Mouse (Mus musculus): ENCODE measurements around the gene Smim12.

Smim12 gene

DNA sequence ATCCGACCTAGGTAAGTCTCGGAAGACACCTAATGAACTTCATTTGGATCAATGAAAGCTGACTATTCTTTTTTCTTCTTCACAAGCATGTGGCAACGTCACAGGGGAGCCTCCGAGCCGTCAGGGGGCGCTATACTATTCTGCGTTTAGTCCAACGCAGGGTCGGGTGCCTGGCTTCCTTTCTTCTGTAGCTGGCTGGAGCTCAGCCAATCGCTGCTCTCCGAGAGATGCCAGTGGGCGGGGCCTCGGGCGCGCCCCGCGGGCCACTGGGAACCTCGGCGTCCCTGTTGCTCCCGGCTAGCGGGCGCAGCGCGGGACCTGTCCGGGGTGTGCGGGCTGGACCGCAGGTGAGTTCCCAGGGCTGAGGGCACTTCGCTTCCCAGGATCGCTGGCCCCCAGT, at the start of gene Smim12:
Smim12 (plus strand) TSS at position 233 of the 400 bp plus-strand sequence.
- peak; percentile 97 for DNase-seq (ENCODE audit: low read depth, low spot score)

DNA sequence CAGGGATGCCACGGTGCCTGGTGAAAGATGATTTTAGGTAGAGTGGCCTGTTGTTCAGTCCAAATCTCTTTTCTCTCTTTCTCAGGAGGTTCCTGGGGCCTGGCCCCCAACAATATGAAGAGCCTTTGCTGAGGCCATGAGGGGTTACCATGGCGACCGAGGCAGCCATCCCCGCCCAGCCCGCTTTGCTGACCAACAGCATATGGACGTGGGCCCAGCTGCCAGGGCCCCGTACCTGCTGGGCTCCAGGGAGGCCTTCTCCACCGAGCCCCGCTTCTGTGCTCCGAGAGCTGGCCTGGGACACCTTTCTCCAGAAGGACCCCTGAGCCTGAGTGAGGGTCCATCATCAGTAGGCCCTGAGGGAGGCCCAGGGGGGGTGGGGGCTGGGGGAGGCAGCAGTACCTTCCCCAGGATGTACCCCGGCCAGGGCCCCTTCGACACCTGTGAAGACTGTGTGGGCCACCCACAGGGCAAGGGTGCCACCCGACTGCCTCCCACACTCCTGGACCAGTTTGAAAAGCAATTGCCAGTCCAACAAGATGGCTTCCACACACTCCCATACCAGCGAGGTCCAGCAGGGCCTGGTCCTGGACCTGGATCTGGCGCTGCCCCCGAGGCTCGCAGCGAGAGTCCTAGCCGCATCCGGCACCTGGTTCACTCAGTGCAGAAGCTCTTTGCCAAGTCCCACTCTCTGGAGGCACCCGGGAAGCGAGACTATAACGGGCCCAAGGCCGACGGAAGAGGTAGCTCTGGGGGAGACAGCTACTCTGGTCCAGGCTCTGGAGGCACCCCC, 48.9 kb upstream of the Smim12 start:
- DNase-seq (ENCODE audit: low read depth, low spot score), result no peak

DNA sequence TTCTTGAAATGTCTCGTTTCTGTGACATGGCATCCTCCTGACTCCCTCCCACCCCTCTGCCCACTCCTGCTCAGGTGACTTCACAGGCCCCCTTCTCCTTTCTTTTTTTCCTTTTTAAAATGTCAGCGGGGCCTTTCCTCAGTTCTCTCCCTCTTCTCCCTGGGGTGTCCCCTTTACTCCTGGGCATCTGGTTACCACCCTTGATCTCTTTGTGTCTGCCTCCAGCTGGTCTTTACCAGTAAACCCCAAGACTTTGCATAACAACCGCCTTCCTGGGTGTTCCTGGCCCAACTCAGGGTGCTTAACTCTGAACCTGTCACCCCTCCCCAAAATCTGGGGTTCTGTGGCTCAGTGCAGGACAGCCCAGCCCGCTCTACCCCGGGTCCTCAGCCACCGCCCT, 45.0 kb upstream of the Smim12 start:
- no peak for DNase-seq (ENCODE audit: low read depth, low spot score)

DNA sequence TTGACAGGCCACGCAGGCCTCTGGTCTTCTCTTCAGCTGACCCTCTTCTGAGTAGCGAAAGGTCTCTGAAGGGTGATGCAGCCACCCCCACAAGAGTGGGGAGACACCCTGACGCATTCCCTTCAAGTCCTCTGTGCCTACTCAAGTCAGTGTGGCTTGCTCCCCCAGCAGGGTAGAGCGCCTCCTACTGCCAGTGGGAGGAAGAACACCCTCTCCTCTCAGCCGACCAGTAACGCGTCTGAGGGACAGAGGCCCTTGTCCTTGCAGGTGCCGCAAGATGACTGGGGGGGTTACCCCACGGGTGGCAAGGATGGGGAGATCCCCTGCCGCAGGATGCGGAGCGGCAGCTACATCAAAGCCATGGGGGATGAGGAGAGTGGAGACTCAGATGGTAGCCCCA, 44.2 kb upstream of the Smim12 start:
- DNase-seq (ENCODE audit: low read depth, low spot score), result peak; percentile 29

DNA sequence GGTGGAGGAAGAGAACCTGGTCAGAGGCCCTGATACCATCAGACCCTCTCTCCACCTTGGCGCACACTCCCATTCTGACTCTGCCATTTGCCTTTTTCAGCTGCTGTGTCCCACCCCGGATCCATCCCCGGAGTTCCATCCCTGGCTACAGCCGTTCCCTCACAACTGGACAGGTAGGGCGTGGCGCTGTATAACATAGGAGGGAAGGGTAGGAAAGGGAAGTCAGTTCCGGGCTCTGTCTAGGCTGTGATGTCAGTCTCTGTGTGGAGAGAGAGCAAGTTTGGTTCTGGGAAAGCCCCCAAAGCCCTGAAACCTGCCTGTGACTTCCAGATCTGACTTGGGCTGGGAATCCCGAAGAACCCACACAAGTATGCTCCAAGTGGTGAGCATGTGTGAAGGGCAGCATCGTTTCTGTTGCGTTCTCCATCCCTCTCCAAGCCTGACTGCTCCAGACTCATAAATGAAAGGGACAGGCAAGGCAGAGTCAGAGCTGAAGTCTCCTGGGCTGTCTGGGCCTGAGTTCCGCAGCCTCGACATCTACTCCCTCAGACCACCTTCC, 43.3 kb upstream of the Smim12 start:
- DNase-seq (ENCODE audit: low read depth, low spot score), result no peak

DNA sequence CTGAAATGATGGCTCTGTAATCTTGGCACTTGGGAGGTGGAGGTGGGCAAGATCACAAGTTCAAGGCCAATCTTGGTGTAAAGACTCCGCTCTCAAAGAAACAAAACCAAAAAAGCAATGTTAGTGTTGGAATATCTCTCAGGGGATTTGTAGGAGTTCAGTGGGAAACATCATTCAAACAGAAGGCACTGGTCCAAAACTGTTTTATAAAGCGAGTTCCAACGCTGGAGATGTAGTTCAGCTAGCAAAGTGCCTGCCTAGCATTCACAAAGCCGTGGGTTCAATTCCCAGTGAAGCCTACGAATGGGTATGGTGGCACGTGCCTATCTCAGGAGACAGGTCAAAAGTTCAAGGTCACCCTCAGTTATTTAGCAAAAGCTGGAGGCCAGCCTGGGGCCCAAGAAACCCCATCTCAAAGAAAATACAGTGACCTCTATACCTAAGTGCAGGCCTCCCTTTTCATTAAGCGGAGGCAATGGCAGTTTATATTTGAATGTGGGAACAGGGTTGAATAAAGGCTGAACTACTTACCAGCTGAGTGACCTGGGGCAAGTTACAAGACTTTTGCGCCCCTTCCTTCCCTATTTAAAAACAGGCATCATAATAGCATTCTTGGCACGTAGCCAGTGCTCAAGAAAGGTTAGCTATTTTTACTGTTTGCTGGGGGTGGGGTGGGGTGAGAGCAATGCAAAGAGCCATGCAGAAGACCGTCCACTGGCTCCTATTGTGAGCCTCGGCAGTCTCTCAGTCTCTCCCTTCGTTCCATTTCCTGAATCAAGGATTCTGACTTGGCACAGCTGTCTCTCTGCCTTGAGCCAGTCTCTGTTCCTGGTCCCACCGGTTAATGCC, 42.6 kb upstream of the Smim12 start:
- peak; percentile 34 for DNase-seq (ENCODE audit: low read depth, low spot score)

DNA sequence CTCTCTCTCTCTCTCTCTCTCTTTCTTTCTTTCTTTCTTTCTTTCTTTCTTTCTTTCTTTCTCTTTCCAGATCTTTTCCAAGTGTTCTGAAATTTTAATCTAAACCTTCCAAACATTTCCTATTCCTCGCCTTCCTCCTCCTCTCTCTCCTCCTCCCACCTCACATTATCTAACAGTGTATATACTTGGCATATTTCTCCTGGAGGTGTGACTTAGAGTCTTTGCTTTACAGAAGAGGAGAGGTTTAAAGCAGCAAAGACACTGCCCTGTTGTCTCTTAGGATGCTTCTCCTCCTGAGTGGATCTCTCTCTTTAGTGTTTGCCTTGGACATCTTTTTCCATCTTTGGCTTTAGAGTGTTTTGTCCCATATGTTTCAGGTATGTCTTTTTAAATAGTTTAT, 40.5 kb upstream of the Smim12 start:
- no peak for DNase-seq (ENCODE audit: low read depth, low spot score)

DNA sequence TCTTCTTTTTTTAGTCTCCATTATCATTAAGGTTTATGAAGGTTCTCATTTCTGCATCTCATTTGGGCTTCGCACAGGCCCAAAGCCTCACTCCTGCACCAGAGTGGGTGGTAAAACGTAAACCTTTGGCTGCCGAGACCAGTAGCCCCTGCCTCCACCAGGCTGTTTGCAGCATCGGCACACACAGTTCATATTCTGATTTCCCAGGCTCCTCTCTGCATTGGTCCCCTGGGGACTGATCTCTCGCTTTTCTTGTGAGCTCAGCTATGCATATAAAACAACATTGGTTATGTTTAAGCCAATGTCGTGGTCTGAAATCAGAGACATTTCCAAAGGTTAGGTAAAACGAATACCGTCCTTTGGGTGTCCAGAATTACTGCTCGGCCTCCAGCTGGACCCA, 32.3 kb upstream of the Smim12 start:
- no peak for DNase-seq (ENCODE audit: low read depth, low spot score)

DNA sequence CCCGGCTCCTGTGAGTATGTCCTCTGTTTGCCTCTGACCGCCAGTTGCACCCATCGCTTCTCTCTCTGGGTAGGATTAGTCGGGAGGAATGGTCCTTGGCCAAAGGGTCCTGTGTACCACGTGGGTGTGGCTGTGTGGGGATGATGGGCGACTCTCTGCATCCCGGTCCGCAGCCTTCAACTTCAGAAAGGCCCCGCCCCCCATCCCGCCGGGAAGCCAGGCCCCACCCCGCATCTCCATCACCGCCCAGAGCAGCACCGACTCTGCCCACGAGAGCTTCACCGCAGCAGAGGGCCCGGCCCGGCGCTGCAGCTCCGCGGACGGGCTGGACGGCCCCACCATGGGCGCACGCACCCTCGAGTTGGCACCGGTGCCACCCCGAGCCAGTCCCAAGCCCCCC, 29.1 kb upstream of the Smim12 start:
- no peak for DNase-seq (ENCODE audit: low read depth, low spot score)

DNA sequence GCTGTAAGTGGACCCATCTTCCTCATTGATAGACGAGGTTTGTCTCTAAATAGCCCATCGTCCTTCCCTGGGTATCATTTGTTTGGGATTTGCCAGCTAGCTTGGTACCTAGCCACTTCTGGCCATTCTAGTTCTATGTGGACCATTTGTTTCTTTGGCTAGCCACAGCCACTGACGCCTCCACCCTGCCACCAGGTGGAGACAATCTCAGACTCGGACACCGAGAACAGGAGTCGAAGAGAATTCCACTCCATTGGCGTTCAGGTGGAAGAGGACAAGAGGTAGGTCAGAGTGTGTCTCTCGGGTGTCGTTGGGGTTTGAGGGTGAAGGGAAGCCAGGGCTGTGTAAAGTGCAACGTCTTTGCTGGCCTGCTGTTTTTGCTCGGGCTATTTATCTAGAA, 28.5 kb upstream of the Smim12 start:
- peak; percentile 23 for DNase-seq (ENCODE audit: low read depth, low spot score)

DNA sequence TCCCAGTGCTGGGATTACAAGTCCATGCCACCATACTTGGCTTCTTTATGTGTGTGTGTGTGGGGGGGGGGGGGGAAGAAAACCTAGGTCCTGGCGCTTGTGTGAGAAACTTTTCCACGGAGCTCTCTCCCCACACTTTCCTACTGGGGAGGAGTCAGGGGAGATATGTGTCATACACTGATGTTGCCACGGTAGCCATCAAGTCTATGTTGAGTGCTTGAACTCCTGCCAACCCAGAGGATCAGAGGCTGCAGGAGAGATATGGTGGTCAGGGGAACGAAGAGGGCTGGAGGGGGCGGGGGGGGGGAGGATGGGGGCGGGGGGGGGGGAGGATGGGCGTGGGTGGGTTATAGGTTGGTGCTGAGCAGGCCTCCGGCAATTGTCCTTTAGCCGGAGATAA, 27.8 kb upstream of the Smim12 start:
- no peak for DNase-seq (ENCODE audit: low read depth, low spot score)

DNA sequence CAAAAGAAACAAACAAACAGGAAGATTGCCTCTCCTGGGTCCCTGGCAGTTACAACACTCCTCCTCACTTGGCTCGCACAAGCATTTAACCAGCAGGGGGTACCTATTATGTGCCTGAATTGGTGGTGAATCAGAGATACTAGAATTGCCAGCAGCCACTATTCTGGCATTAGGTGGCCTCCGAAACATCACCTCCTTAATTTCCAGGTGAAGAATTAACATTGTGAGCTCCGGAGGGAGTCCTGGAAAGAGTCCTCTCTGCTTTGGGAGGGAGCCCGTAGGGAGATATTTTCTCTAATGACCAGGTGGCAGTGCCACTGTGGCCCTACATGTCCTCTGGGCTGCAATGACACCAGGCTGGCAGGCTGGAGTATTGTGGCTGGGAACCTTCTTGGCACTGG, 27.3 kb upstream of the Smim12 start:
- no peak for DNase-seq (ENCODE audit: low read depth, low spot score)

DNA sequence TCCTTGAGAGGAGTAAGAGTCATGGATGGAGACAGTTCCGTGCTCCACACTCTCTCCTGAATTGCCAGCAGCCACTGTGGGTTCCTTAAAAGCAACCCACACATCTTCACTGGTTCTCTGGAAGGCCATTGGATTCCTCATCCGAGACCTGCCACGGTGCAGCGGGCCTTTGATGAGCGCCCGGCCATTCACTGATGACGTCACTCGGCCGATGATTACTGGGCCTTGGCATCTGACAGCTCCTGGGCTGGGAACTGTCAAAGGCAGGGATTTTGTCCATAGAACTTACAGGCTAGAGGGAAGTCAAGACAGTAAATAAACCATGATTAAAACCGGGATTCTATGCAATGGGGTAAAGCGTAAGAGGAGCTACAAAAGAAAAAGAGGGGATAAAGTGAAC, 26.5 kb upstream of the Smim12 start:
- no peak for DNase-seq (ENCODE audit: low read depth, low spot score)

DNA sequence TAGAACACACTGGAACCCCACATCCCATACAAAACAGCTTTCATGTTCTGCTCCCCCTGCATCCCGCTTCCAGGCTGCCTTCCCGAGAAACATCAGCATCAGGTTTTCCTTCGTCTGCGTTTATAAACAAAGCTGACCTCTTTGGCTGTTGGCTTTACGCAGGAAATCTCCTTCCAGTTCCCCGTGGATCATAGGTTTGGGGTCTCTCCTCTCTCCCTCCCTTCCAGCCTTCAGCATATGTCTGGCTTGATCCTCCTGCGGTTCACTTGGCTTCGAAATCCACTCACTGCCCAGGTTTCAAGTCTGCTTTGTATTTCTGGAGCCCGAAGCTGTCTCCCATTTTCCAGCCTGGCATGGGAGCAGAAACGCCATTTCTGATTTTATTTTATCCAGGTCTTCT, 20.3 kb upstream of the Smim12 start:
- no peak for DNase-seq (ENCODE audit: low read depth, low spot score)

DNA sequence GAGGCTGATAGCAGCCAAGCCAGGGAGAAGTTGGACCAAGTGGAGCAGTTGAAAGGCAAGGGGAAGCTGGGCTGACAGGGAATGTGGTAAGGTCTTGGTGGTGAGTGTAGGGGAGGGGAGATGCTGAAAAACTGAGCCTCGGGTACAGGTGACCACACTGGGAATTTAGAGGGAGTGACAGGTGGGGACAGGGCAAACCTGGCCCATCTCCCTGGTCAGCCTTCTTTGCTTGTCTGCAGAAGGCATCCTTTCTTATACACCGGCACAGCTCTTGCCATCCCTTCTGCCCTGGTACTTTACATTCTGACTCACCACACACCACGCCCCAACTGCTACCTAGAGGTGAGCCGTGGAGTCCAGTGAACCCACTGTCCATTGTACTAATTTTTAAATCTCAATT, 19.8 kb upstream of the Smim12 start:
- no peak for DNase-seq (ENCODE audit: low read depth, low spot score)

DNA sequence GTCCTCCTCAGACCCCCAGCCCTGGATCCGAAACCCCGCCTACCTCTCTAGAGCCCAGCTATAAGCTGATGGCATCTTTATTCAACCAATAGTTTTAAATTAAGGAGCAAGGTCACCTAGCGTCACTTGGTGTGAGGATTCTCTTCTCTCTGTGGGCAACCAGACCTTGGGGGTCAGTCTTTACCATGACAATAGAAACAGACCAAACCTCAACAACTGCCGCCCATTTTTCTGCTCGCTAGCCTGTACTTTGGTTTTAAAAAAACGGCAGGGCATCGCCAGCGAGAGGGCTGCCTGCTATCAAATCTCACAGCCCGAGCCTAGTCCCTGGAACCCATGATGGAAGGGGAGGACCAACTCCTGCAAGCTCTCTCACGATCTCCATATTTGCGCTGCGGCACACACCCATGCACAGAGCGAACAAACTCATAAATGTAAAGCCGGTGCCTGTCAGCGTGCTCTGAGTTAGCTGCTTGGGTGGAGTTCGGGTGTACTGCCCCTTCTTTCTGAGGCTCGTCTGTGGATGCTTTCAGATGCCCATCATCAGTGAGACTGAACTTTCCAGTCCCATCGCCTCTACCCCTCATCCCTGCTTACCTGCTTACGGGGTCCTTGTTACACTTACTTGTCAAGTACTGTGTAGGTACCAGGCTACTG, 19.0 kb upstream of the Smim12 start:
- no peak for DNase-seq (ENCODE audit: low read depth, low spot score)

DNA sequence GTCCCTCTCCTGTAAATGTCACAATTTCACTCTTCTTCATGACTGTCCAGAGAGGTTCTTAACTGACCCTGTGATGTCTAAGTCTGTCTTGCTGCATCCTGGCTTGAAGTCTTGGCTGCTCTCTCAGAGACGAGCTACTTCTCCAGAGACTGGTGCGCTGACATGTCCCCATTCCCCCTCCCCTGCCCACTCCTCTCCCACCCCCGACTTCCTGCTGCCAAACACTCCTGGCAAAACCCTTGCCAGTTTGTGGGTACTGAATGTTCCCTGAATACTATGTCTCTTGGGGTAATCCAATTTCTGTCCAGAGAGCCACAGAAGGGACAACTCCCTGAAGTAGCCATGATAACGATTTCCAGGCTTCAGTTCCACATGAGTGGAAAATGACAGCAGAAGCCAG, 17.5 kb upstream of the Smim12 start:
- DNase-seq (ENCODE audit: low read depth, low spot score), result no peak

DNA sequence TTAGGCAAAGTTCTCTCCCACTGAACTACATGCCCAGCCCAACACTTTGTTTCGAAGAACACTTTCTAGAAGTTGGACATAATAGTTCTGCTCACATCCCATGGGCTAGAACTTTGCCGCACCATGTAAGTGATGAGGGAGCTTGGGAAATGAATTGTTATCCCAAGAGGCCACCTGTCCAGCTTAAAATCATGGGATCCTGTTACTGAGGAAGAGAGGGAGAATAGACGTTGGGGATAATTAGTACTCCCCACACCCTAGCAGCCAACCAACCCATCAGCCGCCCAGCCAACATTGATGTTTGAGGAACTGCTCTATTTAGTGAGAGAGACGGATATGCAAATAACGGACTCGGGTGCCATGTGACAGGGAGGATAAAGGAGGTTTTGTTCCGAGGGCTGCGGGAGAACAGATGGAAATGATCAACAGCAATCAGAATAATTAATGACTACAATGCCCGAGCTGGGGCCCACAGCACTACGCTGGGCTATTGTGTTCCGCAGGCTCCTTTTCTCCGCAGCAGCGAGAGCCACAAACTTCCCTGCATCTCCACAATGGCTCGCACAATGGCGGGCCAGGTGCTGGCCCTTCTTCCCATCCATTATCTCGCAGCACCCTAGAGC, 16.4 kb upstream of the Smim12 start:
- DNase-seq (ENCODE audit: low read depth, low spot score), result no peak

DNA sequence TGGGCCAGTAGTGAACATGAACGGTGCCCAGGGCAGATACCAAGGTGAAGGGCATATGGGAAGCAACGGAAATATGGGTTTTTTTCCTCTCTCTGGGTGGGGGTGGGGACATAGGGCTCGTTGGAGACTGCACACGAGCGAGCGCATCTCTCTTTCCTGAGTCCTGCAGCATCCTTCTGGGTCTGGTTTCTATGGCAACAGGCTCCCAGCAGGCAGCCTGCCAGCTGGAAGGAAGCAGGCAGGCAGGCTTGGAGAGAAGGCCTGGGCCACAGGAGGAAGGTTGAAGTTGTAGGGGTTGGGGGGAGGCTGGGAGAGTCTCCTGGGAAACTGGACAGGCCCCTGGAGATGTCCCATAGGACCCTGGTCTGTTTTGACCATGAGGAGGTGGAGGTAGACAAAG, 11.6 kb upstream of the Smim12 start:
- DNase-seq (ENCODE audit: low read depth, low spot score), result no peak

DNA sequence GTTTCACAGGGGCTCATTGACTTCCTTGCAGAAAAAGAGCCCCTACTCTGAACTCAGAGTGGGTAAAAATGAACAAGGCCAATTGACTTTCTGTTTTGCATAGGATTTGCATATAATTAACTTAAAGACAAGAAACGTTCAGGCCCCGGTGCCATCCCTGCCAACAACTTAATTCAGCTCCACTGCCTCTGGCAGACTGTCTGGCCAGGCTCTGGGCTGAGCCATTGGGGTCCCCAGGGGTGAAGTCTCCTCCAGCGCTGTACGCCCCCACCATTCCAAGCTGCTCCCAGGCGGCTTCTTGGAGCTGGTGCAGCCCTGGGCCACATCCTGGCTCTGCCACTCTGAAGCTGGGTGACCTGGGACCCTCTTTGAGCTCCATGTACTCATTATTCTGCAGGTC, 11.0 kb upstream of the Smim12 start:
- DNase-seq (ENCODE audit: low read depth, low spot score), result no peak

DNA sequence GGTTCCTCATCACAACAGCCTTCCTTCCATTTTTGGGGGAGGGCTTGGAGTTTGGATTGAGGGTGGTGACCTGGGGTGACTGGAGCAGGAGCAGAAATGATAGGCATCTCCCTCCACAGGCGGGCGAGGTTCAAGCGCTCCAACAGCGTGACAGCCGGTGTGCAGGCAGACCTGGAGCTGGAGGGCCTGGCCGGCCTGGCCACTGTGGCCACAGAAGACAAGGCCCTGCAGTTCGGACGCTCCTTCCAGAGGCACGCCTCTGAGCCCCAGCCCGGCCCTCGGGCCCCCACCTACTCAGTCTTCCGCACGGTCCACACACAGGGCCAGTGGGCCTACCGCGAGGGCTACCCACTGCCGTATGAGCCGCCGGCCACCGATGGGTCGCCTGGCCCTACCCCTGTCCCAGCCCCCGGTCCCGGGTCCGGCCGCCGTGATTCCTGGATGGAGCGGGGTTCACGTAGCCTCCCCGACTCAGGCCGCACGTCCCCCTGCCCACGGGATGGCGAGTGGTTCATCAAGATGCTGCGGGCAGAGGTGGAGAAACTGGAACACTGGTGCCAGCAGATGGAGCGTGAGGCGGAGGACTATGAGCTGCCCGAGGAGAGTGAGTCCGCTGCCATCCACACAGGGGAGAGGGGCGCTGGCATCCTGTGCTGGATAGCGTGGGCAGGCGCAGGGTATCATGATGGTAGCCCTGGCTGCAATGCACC, 10.0 kb upstream of the Smim12 start:
- no peak for DNase-seq (ENCODE audit: low read depth, low spot score)

Measured in A20 (cell line).